Mouse (Mus musculus) adrenal gland, adult 2 months (tissue): ENCODE data around the gene Myh14. TPM values are rescaled to one million over a fixed set of nuclear protein-coding genes. Genes with fewer than 3 reads are reported as not detected.
A peak's percentile ranks its signal among the peaks of the same experiment; 100 is the strongest.
"Not testable (repeated sequence)": the region's sequence is repeated elsewhere in the genome, so short reads cannot be mapped to it uniquely, and the experiment has no call there.

Source experiments
- DNase-seq: peaks from one replicate; pipeline ENCODE4 v3.0.0; 2021
- long read RNA-seq: library from polyadenylated mRNA; stranded (forward); transcript quantifications from one replicate; pipeline ENCODE4 v2.0.0, GENCODE M21; 2021
- polyA plus RNA-seq: library from polyadenylated mRNA; depleted of rRNA; stranded (reverse); fragments of >200 nt; gene quantifications from 2 replicates; pipeline ENCODE4 v1.2.3, GENCODE M21; 2012; rRNA removed
- total RNA-seq, 2 experiments: library from RNA; stranded (reverse); gene quantifications; 2 replicates each; pipeline ENCODE4 v1.2.3; 2021

The Myh14 gene
- total RNA-seq (1 to 10 TPM; 3.2 to 5.6 TPM), polyA plus RNA-seq (1.2 and 1.7 TPM in 2 replicates)
- long read RNA-seq, partial matches to known transcripts: 1 of 1 reads
- long read RNA-seq, other reads (novel, unspliced or antisense): 0 of 1 reads

DNA sequence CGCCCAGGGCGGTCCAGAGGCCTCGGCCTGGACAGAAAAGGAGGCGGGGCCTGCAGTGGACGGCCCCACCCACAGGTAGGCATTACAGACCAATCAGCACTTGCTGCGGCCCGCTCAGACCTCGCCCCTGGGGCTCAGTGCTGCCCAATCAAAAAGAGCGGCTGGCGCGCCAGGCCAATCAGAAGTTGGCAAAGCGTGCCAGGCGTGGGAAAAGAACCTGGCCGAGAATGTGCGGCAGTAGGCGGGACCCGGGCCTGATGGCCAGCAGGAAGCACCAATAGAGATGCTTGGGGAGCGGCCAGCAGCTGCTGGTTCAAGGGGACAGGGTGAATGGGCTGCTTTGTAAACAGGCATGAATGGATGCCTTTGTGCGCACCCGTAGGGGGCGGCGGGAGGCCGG, at the start of gene Myh14:
Myh14 (minus strand) TSS at position 41 of the 400 bp plus-strand sequence.
- peak; percentile 95 for DNase-seq

DNA sequence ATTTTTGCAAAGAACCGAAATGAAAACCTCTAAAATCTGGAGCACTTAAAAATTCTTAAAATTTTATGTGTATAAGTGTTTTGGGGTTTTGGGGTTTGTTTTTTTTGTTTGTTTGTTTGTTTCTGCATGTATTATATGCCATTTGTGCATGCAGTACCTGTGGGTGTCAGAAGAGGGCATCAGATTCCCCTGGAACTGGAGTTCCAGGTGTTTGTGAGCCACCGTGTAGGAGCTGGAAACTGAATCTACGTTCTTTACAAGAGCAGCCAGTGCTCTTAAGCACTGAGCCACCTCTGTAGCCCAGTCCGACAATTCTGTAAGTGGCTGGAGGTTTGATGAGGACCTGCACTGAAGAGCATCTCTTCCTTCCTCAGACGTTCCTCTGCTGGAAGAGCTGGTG, 39.2 kb upstream of the Myh14 start:
- no peak for DNase-seq

DNA sequence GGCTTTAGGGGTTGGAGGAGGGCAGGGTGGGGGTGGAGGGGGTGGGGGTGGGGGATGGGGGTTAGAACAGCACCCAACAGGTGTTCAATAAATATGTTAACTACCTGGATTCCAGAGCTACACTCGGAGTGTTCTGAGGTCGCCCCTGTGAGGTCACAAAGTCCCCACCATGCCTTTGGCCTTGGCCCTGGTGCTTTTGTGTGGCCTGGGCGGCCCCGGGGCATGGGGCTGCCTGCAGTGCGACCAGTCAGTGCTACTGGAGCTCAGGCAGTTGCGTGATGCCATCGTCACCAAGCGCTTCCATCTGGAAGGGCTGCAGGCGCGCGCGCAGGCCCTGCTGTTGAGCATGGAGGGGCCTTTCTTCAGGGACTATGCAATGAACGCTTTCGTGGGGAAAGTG, 37.9 kb upstream of the Myh14 start, which contains the start of gene Izumo2:
Izumo2 (plus strand) TSS at position 169 of the 400 bp plus-strand sequence.
- DNase-seq: no peak

DNA sequence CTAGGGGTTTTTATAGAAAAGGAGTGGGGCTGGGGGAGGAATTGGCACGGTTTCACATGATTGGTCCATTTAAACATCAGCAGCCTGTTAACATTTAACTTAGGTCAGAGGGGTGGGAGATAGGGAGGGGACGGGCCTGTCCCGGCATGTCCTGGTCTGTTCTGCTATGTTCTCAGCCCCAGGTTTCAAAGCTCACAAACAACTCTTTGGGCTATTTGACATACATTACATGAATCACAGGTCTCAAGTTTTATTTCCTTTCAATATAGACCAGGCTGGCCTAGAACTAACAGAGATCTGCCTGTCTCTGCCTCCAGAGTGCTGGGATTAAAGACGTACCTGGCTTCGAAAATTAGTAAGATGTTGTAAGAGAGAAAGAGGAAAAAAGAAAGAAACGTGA, 37.5 kb upstream of the Myh14 start:
- DNase-seq: not testable (repeated sequence)

DNA sequence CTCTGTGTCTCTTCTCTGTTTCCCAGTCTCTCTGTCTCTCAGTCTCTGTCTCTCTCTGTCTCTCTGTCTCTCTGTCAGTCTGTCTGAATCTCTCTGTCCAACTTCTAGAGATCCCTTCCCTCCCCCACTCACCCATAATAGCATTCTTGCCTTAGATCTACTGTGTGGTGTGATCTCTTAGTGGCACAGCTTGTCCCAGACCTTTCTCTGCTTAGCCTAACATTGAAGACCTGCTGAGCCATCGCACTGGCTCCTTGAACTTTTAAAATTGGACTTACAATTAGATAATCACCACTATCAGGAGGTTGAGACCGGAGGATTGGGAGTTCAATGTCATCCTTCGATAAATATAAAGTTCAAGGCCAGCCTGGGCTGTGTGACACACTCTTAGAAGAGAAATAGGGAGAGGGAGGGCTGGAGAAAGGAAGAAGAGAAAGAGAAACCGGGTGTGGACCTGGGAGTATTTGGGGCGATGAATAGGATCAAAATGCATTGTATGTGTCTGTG, 36.6 kb upstream of the Myh14 start:
- DNase-seq: peak; percentile 68

DNA sequence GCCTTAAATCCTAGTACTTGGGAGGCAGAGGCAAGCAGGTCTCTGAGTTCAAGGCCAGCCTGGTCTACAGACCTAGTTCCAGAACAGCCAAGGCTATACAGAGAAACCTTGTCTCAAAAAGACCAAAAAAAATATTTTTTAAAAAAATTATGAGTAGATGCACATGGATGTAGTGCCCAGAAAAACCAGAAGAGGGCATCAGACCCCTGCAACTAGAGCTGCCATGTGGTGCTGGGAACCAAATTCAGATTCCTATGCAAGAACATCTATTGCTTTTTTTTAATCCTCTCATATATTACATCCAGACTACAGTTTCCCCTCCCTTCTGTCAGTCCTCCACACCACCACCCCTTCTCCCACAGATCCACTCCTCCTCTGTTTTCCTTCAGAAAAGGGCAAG, 35.7 kb upstream of the Myh14 start:
- no peak for DNase-seq

DNA sequence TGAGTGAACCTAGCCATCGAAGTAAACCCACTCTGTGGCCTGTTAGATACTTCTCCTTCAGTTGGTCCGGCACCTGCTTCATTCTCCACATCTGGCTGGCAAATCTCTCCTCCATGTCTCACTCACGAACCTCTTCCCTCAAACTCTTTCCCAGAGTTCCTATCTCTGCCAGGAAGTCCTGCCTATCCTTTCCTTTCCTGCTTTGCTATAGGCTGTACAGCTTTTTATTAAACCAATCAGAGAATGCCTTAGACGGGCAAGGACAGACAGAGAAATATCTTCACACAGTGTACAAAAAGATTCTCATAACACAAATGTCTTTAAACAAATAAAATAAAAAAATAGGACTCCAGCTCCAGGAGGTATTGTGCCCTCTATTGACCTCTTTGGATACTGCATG, 34.4 kb upstream of the Myh14 start:
- no peak for DNase-seq

DNA sequence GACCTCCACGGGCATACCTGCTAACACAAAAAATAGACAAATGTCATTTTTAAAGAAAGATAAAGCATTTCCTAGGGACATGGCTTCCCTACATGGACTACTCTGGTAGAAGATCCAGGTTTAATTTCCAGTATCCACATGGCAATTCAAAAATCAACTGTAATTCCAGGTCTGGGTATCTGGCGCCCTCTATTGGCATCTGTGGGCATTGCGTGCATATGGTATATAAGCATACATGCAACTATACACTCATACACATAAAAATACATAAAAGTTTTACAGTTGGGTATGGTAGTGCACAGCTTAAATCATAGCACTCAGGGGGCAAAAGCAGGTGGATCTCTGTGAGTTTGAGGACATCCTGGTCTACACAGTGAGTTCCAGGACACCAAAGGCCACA, 33.7 kb upstream of the Myh14 start:
- peak; percentile 12 for DNase-seq

DNA sequence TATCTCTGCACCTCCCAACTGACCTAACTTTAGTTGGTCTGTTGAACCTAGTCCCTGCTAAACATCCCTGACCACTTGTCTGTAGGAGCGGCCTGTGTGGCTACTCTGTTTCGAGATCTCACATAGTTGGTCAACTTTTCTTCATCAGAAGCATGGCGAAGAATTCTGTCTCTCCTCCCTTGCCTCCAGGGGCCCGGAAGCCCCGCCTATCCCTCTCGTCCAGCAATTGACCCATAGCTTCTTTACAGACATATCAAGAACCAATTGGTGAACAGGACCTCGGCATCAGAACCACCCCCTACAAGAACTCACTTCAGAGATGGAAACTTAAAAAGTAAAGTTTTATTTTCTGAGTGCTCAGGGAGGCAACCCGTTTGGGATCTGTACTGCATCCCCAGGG, 32.3 kb upstream of the Myh14 start:
- peak; percentile 7 for DNase-seq

DNA sequence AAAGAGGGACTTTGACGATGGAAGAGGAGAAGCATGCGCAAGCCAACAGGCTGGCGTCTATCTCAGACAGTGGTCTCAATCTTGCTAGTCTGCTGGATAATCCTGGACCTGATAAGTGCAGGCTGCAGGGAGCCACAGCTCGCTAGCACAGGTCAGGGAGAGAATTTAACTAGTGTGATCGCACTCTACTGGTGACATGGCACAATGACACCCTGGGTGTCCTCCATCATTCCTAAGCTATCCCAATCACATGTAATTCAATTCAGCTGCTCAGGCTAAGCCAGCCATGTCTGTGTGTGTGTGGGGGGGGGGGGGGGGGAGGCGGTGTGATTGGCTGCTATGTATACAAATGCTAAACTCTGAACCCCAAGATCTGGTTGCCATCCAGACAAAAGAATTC, 31.3 kb upstream of the Myh14 start:
- DNase-seq: peak; percentile 25

DNA sequence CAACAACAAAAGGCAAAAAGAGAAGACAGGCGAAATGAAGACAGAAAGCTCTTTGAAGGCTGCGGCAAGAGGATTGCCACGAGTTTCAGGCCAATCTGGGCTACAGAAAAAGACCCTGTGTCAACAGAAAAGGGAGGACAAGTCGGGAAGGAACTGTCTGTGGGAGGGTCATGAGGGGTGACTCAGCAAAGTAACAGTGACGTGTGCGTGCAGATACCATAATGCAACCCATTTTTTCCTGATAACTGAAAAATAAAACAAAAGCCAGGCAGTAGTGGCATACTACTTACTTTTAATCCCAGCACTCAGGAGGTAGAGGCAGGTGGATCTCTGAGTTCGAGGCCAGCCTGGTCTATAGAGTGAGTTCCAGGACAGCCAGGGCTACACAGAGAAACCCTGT, 27.3 kb upstream of the Myh14 start:
- no peak for DNase-seq

DNA sequence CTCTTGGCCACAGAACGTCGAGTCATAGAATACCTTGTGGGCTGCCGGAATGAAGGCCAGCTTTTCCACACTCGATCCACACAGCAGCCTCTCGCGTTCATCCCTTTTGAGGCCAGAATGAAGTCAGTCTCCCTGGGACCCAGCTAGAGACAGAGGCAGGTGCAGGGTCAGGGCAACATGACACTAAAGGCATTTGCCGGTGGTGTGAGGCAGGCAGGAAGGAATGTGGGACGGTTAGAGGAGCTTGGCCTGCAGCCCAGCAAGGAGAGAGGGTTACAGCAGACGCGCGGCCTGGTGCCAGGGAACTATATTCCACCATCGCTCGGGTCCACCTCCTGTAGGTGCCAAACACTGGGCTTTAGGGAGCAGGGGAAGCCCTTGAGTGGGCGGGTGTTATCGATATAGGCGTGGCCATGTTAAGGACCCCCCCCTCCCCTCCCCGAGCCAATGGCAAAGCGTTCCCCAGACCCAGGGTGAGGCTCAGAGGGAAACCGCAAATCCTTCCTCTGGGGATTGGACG, 26.6 kb upstream of the Myh14 start:
- peak; percentile 86 for DNase-seq

DNA sequence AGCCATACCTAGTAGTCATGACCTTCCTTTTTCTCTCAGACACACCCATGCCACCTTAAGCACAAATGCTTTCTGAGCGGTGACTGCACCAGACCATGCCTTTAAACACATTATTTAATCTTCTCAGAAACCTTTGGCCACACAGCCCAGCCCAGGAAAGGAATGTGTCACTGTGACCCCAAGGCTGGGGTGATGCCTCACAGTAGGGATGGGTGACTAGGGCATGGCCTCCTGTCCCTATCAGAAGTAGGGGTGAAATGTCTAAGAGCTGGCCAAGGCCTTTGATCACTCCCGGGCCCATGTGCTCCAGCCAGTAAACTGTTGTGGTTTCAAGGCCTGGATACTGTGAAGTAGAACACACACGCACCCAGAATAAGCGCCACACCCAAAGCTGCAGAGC, 24.6 kb upstream of the Myh14 start:
- DNase-seq: no peak

DNA sequence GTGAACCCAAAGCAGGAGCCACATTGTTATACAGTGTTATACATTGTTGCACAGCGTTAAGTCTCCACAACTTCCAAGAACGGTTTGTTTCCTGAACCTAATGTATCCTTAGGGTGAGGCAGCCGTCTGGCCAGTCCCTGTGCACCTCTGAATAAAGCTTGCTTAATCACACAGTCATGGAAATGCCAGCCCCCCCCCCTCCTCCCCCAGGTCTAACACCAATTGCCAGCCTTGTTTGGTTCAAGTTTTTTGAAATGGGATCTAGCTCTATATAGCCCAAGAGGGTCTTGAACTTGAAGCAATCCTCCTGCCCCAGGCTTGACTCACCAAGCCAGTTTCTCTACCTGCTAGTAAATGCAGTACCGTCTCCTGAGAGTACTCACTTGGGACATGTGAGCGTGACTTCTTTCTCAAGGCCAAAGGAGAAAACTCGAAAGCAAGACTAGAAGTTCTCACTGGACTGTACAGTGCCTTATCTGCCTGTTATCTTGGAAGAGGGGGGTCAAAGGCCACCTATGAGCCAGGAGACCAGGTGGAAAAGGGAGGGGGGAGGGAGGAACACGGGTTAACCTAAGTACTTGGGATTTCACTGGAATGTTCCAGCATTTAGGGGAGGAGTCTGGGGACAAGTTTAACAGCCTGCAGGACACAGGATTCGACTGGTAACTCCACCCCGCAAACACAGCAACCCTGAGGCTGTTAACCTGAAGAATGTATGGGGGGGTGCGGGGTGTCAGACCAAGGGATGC, 23.0 kb upstream of the Myh14 start:
- no peak for DNase-seq

DNA sequence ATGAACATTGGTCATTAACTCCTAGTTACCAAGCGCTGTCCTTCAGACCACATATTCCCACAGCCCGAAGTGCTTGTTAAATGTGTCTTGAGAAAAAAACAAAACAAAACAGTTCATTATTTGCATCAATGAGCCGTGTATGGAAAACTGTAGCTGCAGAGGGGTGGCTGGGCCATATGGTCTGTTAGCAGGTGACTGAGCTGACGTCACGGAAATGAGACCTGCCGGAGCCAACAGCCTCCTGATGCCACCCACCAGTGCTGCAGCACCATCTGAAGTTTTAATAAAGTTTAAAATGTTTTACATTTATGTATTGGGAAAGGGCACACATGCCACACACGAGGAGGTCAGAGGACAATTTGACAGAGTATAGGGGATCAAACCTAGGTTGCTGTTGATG, 18.7 kb upstream of the Myh14 start:
- no peak for DNase-seq

DNA sequence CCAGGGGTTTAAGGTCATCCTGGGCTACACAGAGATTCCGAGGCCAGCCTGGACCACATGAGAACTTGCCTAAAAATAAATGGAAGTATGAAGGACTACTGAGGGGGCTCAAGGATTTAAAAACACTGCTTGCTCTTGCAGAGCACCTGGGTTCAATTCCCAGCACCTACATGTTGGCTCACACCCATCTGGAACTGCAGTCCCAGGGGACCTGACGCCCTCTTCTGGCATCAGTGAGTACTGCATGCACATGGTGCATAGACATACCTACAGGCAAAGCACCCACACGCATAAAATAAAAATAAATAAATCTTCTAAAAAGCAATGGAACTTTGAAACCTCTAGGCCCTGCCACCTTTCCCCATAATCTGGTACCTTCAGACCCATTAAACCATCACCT, 18.2 kb upstream of the Myh14 start:
- no peak for DNase-seq

DNA sequence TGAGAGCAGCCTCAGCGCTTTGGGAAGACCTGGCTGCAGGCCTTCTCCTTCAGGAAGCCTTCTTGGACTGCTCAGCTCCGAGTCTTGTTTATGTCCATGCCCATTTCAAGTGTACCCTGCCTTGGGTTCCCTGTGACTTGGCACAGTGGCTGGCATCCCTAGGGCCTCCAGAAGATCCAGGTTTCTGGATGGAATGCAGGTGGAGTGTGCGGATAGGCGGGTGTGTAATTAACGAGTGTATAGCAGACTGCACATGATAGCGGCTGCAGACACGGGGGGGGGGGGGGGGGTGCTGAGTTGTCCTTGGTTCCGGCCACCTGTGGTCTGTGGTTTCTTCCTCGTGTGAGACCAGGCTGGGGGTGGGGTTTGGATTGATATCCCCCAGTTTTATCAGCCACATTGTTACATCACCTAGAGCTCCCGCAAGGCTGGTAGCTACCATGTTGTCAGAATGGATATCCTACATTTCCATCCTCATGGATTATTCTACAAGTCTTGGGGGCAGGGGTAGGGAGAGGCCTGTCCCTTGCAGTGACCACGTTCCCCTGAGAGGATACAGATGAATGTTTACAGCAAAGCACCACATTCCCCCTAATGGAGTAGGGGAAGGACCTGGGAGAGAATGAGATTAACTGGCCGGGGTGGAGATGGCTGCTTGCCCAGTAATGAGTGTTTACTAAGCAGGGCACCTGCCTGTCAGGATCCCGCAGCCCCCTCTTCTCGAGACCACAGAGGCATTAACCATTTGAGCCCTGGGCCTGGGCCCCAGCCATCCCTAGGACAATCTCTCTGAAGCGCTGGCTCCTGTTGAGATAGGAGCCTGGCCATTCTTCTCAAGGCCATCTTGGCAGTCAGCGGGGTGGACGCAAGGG, 15.1 kb upstream of the Myh14 start:
- DNase-seq: peak; percentile 20

DNA sequence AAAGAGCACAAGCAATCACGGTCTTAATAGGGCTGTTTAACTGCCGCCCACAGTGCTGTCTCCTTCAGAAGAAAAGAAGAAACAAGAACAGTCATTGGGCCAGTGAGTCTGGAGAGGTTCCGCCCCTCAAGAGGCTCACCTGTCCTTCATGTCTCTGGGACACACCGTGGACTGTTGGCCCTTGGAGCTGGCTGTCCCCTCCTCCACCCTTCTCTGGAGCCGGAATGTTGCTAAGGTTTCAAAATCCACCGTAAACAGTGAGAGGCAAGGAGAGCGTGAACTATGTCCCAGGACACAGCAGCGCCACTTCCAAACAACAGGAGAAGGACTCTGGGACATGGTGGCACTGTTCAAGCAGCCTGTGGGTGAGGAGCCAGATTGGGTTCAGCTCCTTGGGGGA, 13.0 kb upstream of the Myh14 start:
- DNase-seq: no peak

DNA sequence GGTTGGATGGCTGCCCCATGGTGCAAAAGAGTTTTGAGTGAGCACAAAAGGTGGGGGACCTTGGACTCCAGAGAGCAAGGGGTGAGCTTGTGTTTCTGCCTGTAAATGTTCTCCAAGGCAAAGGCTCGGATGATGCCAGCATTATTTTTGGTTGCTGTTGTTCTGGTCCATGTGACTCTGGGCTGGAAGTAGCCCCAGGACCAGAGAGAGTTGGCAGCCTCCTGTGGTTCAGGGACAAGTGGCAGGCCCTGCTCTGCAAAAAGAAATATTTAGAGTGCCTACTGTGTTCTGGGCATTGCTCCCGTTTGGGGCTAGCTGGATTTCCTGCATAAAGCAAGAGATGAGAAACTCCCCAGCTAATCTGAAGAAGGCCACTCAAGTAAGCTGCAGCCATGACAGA, 6.0 kb upstream of the Myh14 start:
- DNase-seq: no peak

DNA sequence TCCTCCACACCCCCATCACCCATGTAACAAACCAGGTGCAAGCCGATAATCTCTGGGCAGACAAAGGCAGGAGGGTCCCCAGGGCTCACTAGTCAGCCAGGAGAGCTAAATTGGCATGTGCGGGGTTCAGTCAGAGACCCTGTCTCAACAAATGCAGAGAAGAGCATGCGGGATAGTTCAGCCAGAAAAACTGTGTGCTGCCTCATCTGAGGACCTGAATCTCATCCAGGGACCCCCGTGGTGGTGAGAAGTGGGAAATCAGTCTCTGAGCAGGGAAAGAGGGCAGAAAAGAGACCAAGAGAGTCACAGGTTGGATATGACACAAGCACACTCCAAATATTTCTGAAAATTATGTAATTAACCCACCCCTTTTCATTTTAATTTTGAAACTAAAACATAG, 5.5 kb upstream of the Myh14 start:
- DNase-seq: no peak

DNA sequence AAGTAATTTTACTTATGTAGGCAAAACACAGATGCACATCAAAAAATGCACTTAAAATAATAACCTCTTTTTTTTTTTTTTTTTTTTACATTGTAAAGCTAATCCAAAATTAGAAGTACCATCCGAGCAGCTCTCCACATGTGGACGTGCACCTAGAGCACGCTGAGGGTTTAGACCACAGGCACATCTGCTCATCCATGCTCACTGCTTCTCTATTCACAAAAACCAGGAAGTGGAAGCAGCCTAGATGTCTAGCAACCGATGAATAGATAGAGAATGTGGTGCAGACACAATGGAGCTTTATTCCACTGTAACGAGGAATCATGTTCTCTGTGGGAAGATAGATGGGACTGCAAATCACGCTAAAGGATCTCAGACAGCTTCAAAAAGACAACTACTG, 4.5 kb upstream of the Myh14 start:
- no peak for DNase-seq

DNA sequence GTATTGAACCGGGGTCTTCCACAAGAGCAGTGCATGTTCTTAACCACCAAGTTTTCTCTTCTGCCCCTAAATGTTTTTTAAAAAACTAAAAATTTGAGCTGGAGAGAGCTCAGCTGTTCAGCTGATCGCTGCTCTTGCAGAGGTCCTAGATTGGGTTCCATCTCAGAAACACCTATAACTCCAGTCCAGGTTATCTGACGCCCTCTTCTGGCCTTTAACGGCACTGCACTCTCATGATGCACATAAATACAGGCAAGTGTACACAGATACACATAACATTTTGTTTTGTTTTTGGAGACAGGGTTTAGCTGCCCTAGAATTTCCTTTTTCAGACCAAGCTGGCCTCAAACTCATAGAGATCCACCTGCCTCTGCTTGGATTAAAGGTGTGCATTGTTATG, 3.9 kb upstream of the Myh14 start:
- no peak for DNase-seq

DNA sequence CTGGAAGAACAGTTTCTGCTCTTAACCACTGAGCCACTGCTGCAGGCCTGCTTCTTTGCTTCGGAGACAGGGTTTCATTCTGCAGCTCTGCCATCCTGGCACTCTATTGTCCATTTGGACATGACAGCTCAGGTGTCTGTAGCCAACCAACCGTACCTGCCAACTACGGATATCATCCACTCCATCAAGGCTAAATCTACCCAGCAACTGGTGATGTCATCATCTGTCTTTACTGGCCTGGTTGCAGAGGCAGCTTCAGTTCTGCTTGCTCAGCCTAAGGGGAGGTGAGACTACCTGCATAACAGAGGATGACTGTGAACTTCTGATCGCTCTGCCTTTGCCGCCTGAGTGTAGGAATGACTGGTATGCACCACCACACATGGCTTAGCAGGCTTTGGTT, 1.6 kb upstream of the Myh14 start:
- DNase-seq: no peak
